Comparison of ENCODE assay signal across 9 mouse cellular contexts in the genomic region with DNA sequence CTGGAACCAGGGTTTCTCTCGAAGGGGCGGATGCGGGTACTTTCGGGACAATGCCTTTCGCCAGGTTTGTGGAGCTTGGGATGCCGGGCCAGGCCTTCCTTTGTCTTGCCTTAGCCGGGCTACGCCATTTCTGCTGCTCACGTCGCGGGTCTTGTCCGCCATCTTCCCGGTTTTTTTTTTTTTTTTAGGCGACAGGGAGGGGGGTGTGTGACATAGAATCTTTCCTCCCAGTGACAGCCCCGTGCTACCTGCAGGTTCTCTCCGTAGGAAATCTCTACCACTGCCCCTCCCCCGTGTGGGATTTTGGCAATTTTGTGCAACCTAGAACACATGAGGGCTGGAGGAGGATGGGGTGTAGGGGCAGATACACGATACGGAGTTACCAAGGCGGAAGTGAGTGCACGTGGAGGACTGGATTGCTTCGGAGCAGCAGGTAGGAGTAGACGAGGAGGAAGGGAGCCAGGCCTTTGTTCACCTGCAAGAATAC. TPM values are rescaled to one million over a fixed set of nuclear protein-coding genes. Genes with fewer than 3 reads are reported as not detected.
DNase-seq lines count a peak whose midpoint lies in the region; ATAC-seq and TF ChIP-seq lines count a peak whose summit lies in the region.
"Had no signal": no experiment of that assay in that cellular context is flagged by ENCODE, and none has a peak within 500 bp of the region (broad histone marks: within the 10 kb centered on the region; RNA-seq: fewer than 3 reads in every experiment).

No protein-coding gene starts in this region.

- WGBS in lung, adult 2 months = under 1% methylated on average over 23 of the region's 23 CpGs
- WGBS in embryonic facial prominence, embryonic 14.5 days = under 1% methylated on average over 22 of the region's 23 CpGs
- 0% methylated on average over 23 of the region's 23 CpGs for WGBS in hindbrain, embryonic 14.5 days
- WGBS in liver, embryonic 16.5 days (ENCODE audit: insufficient replicate concordance) = 0% methylated on average over 23 of the region's 23 CpGs
- WGBS in olfactory bulb, adult 2 months = under 1% methylated on average over 23 of the region's 23 CpGs

- no peaks in the 10 kb centered on the region for H3K27me3 ChIP-seq in embryonic facial prominence, embryonic 14.5 days (replicated peaks; ENCODE audit: control insufficient read depth, insufficient read depth, low read length)
- H3K27me3 ChIP-seq in hindbrain, embryonic 14.5 days (ENCODE audit: control insufficient read depth, insufficient read depth, low read length) = no peaks in the 10 kb centered on the region
- H3K27me3 ChIP-seq in liver, embryonic 16.5 days (ENCODE audit: control insufficient read depth, insufficient read depth, low read depth, low read length) = no peaks in the 10 kb centered on the region

- TF ChIP-seq POLR2A in lung, adult 2 months (IDR thresholded peaks at IDR 0.05; ENCODE audit: borderline replicate concordance, extremely low read depth, low read depth, low read length) = no peak
- TF ChIP-seq POLR2A in olfactory bulb, adult 2 months (IDR thresholded peaks at IDR 0.05; ENCODE audit: insufficient read depth, low read depth, low read length) = no peak

- TF ChIP-seq CTCF in lung, adult 2 months (IDR thresholded peaks at IDR 0.05; ENCODE audit: insufficient read depth, low read length) = no peak
- no peak for TF ChIP-seq CTCF in olfactory bulb, adult 2 months (IDR thresholded peaks at IDR 0.05; ENCODE audit: insufficient read depth, low read depth, low read length)

- peak overlapping the region; percentile 99 for H3K9ac ChIP-seq in embryonic facial prominence, embryonic 14.5 days (ENCODE audit: low read depth, low read length)
- peak overlapping the region; percentile 96 for H3K9ac ChIP-seq in hindbrain, embryonic 14.5 days
- H3K9ac ChIP-seq in liver, embryonic 16.5 days (ENCODE audit: low read depth, low read length) = peak overlapping the region; percentile 86

- DNase-seq in lung, adult 2 months = no peak
- no peak for DNase-seq in lung, postnatal 4 days
- DNase-seq in T-cell, adult 2 months (ENCODE audit: low spot score) = peak; percentile 59
- peak; percentile 71 for DNase-seq in embryonic facial prominence, embryonic 14.5 days (ENCODE audit: low spot score)
- DNase-seq in hindbrain, embryonic 14.5 days (ENCODE audit: low spot score) = peak; percentile 67
- DNase-seq in gastrocnemius, postnatal 4 days (ENCODE audit: low spot score in 2 of 2) = no peak

- peak; percentile 16 for ATAC-seq in embryonic facial prominence, embryonic 14.5 days (ENCODE audit: low read depth)
- ATAC-seq in hindbrain, embryonic 14.5 days (ENCODE audit: low FRiP score) = peak; percentile 10
- ATAC-seq in liver, embryonic 16.5 days (ENCODE audit: low read depth) = peak; percentile 12; the same call in 1 of the 2 replicates

- H3K9me3 ChIP-seq in embryonic facial prominence, embryonic 14.5 days (ENCODE audit: control insufficient read depth, low read length) = no peaks in the 10 kb centered on the region
- H3K9me3 ChIP-seq in hindbrain, embryonic 14.5 days (ENCODE audit: control insufficient read depth, low read length) = no peaks in the 10 kb centered on the region
- no peaks in the 10 kb centered on the region for H3K9me3 ChIP-seq in liver, embryonic 16.5 days (replicated peaks; ENCODE audit: control insufficient read depth, low read length)

- peaks cover 3% of the 10 kb centered on the region; the same call in 1 of the 2 replicates for H3K4me1 ChIP-seq in lung, adult 2 months (ENCODE audit: control insufficient read depth, insufficient read depth, low read length)
- peaks cover 14% of the 10 kb centered on the region for H3K4me1 ChIP-seq in embryonic facial prominence, embryonic 14.5 days (ENCODE audit: control insufficient read depth, insufficient read depth, low read length)
- H3K4me1 ChIP-seq in hindbrain, embryonic 14.5 days (replicated peaks; ENCODE audit: control insufficient read depth, insufficient read depth, low read length) = peaks cover 13% of the 10 kb centered on the region
- H3K4me1 ChIP-seq in liver, embryonic 16.5 days (ENCODE audit: control insufficient read depth, low read depth, low read length) = peaks cover 18% of the 10 kb centered on the region
- H3K4me1 ChIP-seq in olfactory bulb, adult 2 months (ENCODE audit: control insufficient read depth, insufficient read depth, low read length) = peaks cover 3% of the 10 kb centered on the region; the same call in 1 of the 2 replicates

- peak overlapping the region; percentile 99 for H3K4me3 ChIP-seq in lung, adult 2 months (replicated peaks; ENCODE audit: extremely low read depth, low read depth, low read length)
- peak overlapping the region; percentile 86 for H3K4me3 ChIP-seq in embryonic facial prominence, embryonic 14.5 days (ENCODE audit: low read depth, low read length)
- H3K4me3 ChIP-seq in hindbrain, embryonic 14.5 days (replicated peaks; ENCODE audit: low read length) = peak overlapping the region; percentile 86
- H3K4me3 ChIP-seq in liver, embryonic 16.5 days (ENCODE audit: low read depth, low read length) = peak overlapping the region; percentile 94
- H3K4me3 ChIP-seq in olfactory bulb, adult 2 months (ENCODE audit: insufficient read depth, low read depth, low read length) = peak overlapping the region; percentile 95

- H3K36me3 ChIP-seq in embryonic facial prominence, embryonic 14.5 days (ENCODE audit: control insufficient read depth, insufficient read depth, low read length) = peaks cover 38% of the 10 kb centered on the region
- peaks cover 43% of the 10 kb centered on the region for H3K36me3 ChIP-seq in hindbrain, embryonic 14.5 days (replicated peaks; ENCODE audit: control insufficient read depth, insufficient read depth)
- peaks cover 12% of the 10 kb centered on the region for H3K36me3 ChIP-seq in liver, embryonic 16.5 days (ENCODE audit: control insufficient read depth, insufficient read depth)

- peak overlapping the region; percentile 80 for H3K4me2 ChIP-seq in embryonic facial prominence, embryonic 14.5 days (ENCODE audit: low read depth, low read length)
- peak overlapping the region; percentile 74 for H3K4me2 ChIP-seq in hindbrain, embryonic 14.5 days (replicated peaks)
- peak overlapping the region; percentile 81 for H3K4me2 ChIP-seq in liver, embryonic 16.5 days (ENCODE audit: low read depth, low read length)

- H3K27ac ChIP-seq in embryonic facial prominence, embryonic 14.5 days (replicated peaks; ENCODE audit: low read depth, low read length) = peak overlapping the region; percentile 95
- peak overlapping the region; percentile 96 for H3K27ac ChIP-seq in hindbrain, embryonic 14.5 days
- peak overlapping the region; percentile 59; the same call in 1 of the 2 replicates for H3K27ac ChIP-seq in liver, embryonic 16.5 days (ENCODE audit: low read length)
- peak overlapping the region; percentile 91 for H3K27ac ChIP-seq in olfactory bulb, adult 2 months (ENCODE audit: insufficient read depth, low read depth, low read length)

RNA-seq across cellular contexts. Expression of gene 2410002F23Rik, which starts 0.5 kb away (rescaled TPM):
- 60.0 and 63.7 TPM in 2 replicates for polyA plus RNA-seq in lung, adult 2 months (2012; rRNA removed)
- 117 and 144 TPM in 2 replicates for polyA plus RNA-seq in embryonic facial prominence, embryonic 14.5 days (2014; fragmentation: Nextera tagmentation; extraction: Ambion mirVana)
- polyA plus RNA-seq in hindbrain, embryonic 14.5 days (2014; fragmentation: Nextera tagmentation; extraction: Ambion mirVana) = 180 and 185 TPM in 2 replicates
- polyA plus RNA-seq in liver, embryonic 16.5 days (2015; fragmentation: Nextera tagmentation; extraction: Ambion mirVana) = 23.4 and 24.6 TPM in 2 replicates
- not detected in 2 replicates for polyA plus RNA-seq in olfactory bulb, adult 2 months (2012; ENCODE audit: insufficient read depth, insufficient read length, low replicate concordance, missing spikeins)
- total RNA-seq in gastrocnemius, postnatal 4 days (2021) = 10 to 100 TPM; 47.7 to 72.0 TPM

RNA-seq across cellular contexts. Expression of gene 1700028J19Rik, which starts 0.5 kb away (rescaled TPM):
- polyA plus RNA-seq in lung, adult 2 months (2012; rRNA removed) = 0.85 and 1.1 TPM in 2 replicates
- 0.83 and 1.1 TPM in 2 replicates for polyA plus RNA-seq in embryonic facial prominence, embryonic 14.5 days (2014; fragmentation: Nextera tagmentation; extraction: Ambion mirVana)
- 1.6 and 1.8 TPM in 2 replicates for polyA plus RNA-seq in hindbrain, embryonic 14.5 days (2014; fragmentation: Nextera tagmentation; extraction: Ambion mirVana)
- 1.1 and 1.2 TPM in 2 replicates for polyA plus RNA-seq in liver, embryonic 16.5 days (2015; fragmentation: Nextera tagmentation; extraction: Ambion mirVana)
- not detected in 2 replicates for polyA plus RNA-seq in olfactory bulb, adult 2 months (2012; ENCODE audit: insufficient read depth, insufficient read length, low replicate concordance, missing spikeins)
- total RNA-seq in gastrocnemius, postnatal 4 days (2021) = under 1 TPM; 0.26 to 0.32 TPM

RNA-seq across cellular contexts. Expression of gene Acp4, which starts 10.2 kb away (rescaled TPM):
- not detected in 2 replicates for polyA plus RNA-seq in lung, adult 2 months (2012; rRNA removed)
- 0.92 and 0.96 TPM in 2 replicates for polyA plus RNA-seq in embryonic facial prominence, embryonic 14.5 days (2014; fragmentation: Nextera tagmentation; extraction: Ambion mirVana)
- not detected in 2 replicates for polyA plus RNA-seq in hindbrain, embryonic 14.5 days (2014; fragmentation: Nextera tagmentation; extraction: Ambion mirVana)
- not detected in 2 replicates for polyA plus RNA-seq in liver, embryonic 16.5 days (2015; fragmentation: Nextera tagmentation; extraction: Ambion mirVana)
- polyA plus RNA-seq in olfactory bulb, adult 2 months (2012; ENCODE audit: insufficient read depth, insufficient read length, low replicate concordance, missing spikeins) = not detected in 2 replicates
- total RNA-seq in gastrocnemius, postnatal 4 days (2021) = not detected
- total RNA-seq: layer of hippocampus, adult 8-10 months had no signal

RNA-seq across cellular contexts. Expression of gene Gm36864, which starts 11.1 kb away (rescaled TPM):
- polyA plus RNA-seq in lung, adult 2 months (2012; rRNA removed) = not detected in 2 replicates
- polyA plus RNA-seq in embryonic facial prominence, embryonic 14.5 days (2014; fragmentation: Nextera tagmentation; extraction: Ambion mirVana) = not detected in 2 replicates
- not detected in 2 replicates for polyA plus RNA-seq in hindbrain, embryonic 14.5 days (2014; fragmentation: Nextera tagmentation; extraction: Ambion mirVana)
- not detected in 2 replicates for polyA plus RNA-seq in liver, embryonic 16.5 days (2015; fragmentation: Nextera tagmentation; extraction: Ambion mirVana)
- not detected in 2 replicates for polyA plus RNA-seq in olfactory bulb, adult 2 months (2012; ENCODE audit: insufficient read depth, insufficient read length, low replicate concordance, missing spikeins)
- not detected for total RNA-seq in gastrocnemius, postnatal 4 days (2021)
- total RNA-seq: layer of hippocampus, adult 8-10 months had no signal

RNA-seq across cellular contexts. Expression of gene Gm15517, which starts 14.2 kb away (rescaled TPM):
- not detected in 2 replicates for polyA plus RNA-seq in lung, adult 2 months (2012; rRNA removed)
- polyA plus RNA-seq in embryonic facial prominence, embryonic 14.5 days (2014; fragmentation: Nextera tagmentation; extraction: Ambion mirVana) = not detected in 2 replicates
- polyA plus RNA-seq in hindbrain, embryonic 14.5 days (2014; fragmentation: Nextera tagmentation; extraction: Ambion mirVana) = not detected in 2 replicates
- not detected in 2 replicates for polyA plus RNA-seq in liver, embryonic 16.5 days (2015; fragmentation: Nextera tagmentation; extraction: Ambion mirVana)
- polyA plus RNA-seq in olfactory bulb, adult 2 months (2012; ENCODE audit: insufficient read depth, insufficient read length, low replicate concordance, missing spikeins) = not detected in 2 replicates
- not detected for total RNA-seq in gastrocnemius, postnatal 4 days (2021)
- total RNA-seq: layer of hippocampus, adult 8-10 months had no signal

Comparison
In these comparisons a context has a peak if more than half of its experiments do, and no peak if none do; other contexts are left out.
1. DNase-seq: peak in T-cell, adult 2 months (single experiment), embryonic facial prominence, embryonic 14.5 days (single experiment) and hindbrain, embryonic 14.5 days (single experiment); none in lung, adult 2 months (single experiment), lung, postnatal 4 days (0 of 2) and gastrocnemius, postnatal 4 days (0 of 2).
2. RNA of gene 2410002F23Rik, which starts 0.5 kb away (polyA plus RNA-seq): 180 to 185 TPM in hindbrain, embryonic 14.5 days, 117 to 144 TPM in embryonic facial prominence, embryonic 14.5 days, 60.0 to 63.7 TPM in lung, adult 2 months and 23.4 to 24.6 TPM in liver, embryonic 16.5 days; not detected in olfactory bulb, adult 2 months; every median in the first group is over 10 times any median in the second.
3. Peak in every context shown above with its lines, with median percentiles within 50 percentile points of each other: H3K4me3 ChIP-seq, ATAC-seq, H3K27ac ChIP-seq, H3K4me2 ChIP-seq and H3K9ac ChIP-seq.